9 mouse cellular contexts compared by ENCODE assay signal in genomic region chr13:59834786-59835452, GRCm38 (mm10). TPM values are rescaled to one million over a fixed set of nuclear protein-coding genes. Genes with fewer than 3 reads are reported as not detected.
A peak's percentile ranks its signal among the peaks of the same experiment; 100 is the strongest.
DNase-seq lines count a peak whose midpoint lies in the region; ATAC-seq and TF ChIP-seq lines count a peak whose summit lies in the region.
"Had no signal": no experiment of that assay in that cellular context is flagged by ENCODE, and none has a peak within 500 bp of the region (broad histone marks: within the 10 kb centered on the region; RNA-seq: fewer than 3 reads in every experiment).

No protein-coding gene starts in this region.

- no peak for TF ChIP-seq EP300 in heart, adult 2 months (IDR thresholded peaks at IDR 0.05; ENCODE audit: insufficient read depth, low read depth, low read length)

- no peaks in the 10 kb centered on the region for H3K36me3 ChIP-seq in heart, adult 2 months (ENCODE audit: control insufficient read depth, insufficient read depth, low read length)
- no peaks in the 10 kb centered on the region for H3K36me3 ChIP-seq in G1E (replicated peaks)
- no peaks in the 10 kb centered on the region for H3K36me3 ChIP-seq in heart, embryonic 14.5 days (ENCODE audit: control insufficient read depth, insufficient read depth, low read length)
- H3K36me3 ChIP-seq in liver, embryonic 12.5 days: no peaks in the 10 kb centered on the region

- no peak for TF ChIP-seq CTCF in heart, adult 2 months (IDR thresholded peaks at IDR 0.05)
- TF ChIP-seq CTCF in G1E (IDR thresholded peaks at IDR 0.05; ENCODE audit: low read depth, low read length): no peak

- no peak overlapping the region for H3K9ac ChIP-seq in heart, adult 2 months (ENCODE audit: low read depth, low read length)
- H3K9ac ChIP-seq in heart, embryonic 14.5 days (ENCODE audit: low read length): no peak overlapping the region
- H3K9ac ChIP-seq in liver, embryonic 12.5 days: peak overlapping the region; percentile 12; the same call in 1 of the 2 replicates

- no peak overlapping the region for H3K27ac ChIP-seq in heart, adult 2 months
- peak overlapping the region in 1 of 2 experiments; percentile 0; a peak in 1 of 4 replicates for H3K27ac ChIP-seq in heart, embryonic 14.5 days (replicated peaks in 1 of 2; ENCODE audit: control insufficient read depth in 1 of 2, insufficient read depth in 1 of 2, low read depth in 2 of 2, low read length in 2 of 2)
- H3K27ac ChIP-seq in liver, embryonic 12.5 days: peak overlapping the region; percentile 78

- H3K27me3 ChIP-seq in heart, adult 2 months (ENCODE audit: control insufficient read depth, insufficient read depth, low read length): no peaks in the 10 kb centered on the region
- no peaks in the 10 kb centered on the region for H3K27me3 ChIP-seq in G1E (ENCODE audit: insufficient read depth, low read length)
- H3K27me3 ChIP-seq in heart, embryonic 14.5 days (ENCODE audit: control insufficient read depth, insufficient read depth, low read length): no peaks in the 10 kb centered on the region
- H3K27me3 ChIP-seq in liver, embryonic 12.5 days (replicated peaks): no peaks in the 10 kb centered on the region

- H3K4me1 ChIP-seq in heart, adult 2 months (ENCODE audit: control insufficient read depth, insufficient read depth, low read length): peaks cover 5% of the 10 kb centered on the region
- peaks cover 38% of the 10 kb centered on the region for H3K4me1 ChIP-seq in G1E (ENCODE audit: insufficient read depth, low read depth, low read length)
- H3K4me1 ChIP-seq in heart, embryonic 14.5 days (ENCODE audit: control insufficient read depth in 2 of 2, insufficient read depth in 2 of 2, low read length in 2 of 2): no peaks in the 10 kb centered on the region; a peak in 1 of 4 replicates
- peaks cover 41% of the 10 kb centered on the region for H3K4me1 ChIP-seq in liver, embryonic 12.5 days

- DNase-seq in heart, adult 2 months: peak; percentile 32 to 50
- no peak for DNase-seq in heart, postnatal 36 days
- no peak for DNase-seq in G1E (ENCODE audit: low spot score)
- DNase-seq in right cerebral cortex, postnatal 36 days (ENCODE audit: low spot score in 2 of 2): peak; percentile 59 to 78
- no peak for DNase-seq in c-Kit-positive CD71-positive TER-119-positive erythroid progenitor cells, embryonic 14.5 days (ENCODE audit: low spot score)
- no peak for DNase-seq in spleen, postnatal 14 days (ENCODE audit: low spot score in 2 of 2)

- no peak overlapping the region for H3K4me2 ChIP-seq in heart, embryonic 14.5 days (ENCODE audit: low read length)
- no peak overlapping the region for H3K4me2 ChIP-seq in liver, embryonic 12.5 days

- WGBS in heart, adult 2 months: 50% methylated on average over 4 of the region's 4 CpGs
- WGBS in heart, embryonic 14.5 days: 49% methylated on average over 4 of the region's 4 CpGs
- 60% methylated on average over 4 of the region's 4 CpGs for WGBS in liver, embryonic 12.5 days (ENCODE audit: insufficient replicate concordance)

- intact Hi-C loops in heart, adult 2 months (cut with DNase I): no loop called here
- intact Hi-C loops in heart, postnatal 36 days (cut with DNase I): no loop called here

- ATAC-seq in G1E (ENCODE audit: extremely low read depth, insufficient number of reproducible peaks, low FRiP score, poor library complexity, severe bottlenecking): peak; percentile 54
- ATAC-seq in heart, embryonic 14.5 days (ENCODE audit: insufficient number of reproducible peaks, insufficient read depth, low FRiP score, low read depth): peak; percentile 19; the same call in 1 of the 2 replicates
- ATAC-seq in liver, embryonic 12.5 days: peak; percentile 53

- TF ChIP-seq POLR2A in heart, adult 2 months (IDR thresholded peaks at IDR 0.05; ENCODE audit: insufficient read depth, low read depth, low read length): no peak

- H3K9me3 ChIP-seq in G1E (replicated peaks): no peaks in the 10 kb centered on the region
- H3K9me3 ChIP-seq in heart, embryonic 14.5 days (ENCODE audit: control insufficient read depth, low read length): no peaks in the 10 kb centered on the region
- no peaks in the 10 kb centered on the region for H3K9me3 ChIP-seq in liver, embryonic 12.5 days (replicated peaks)

- no peaks in the 10 kb centered on the region for H3K79me2 ChIP-seq in heart, adult 2 months (replicated peaks; ENCODE audit: control insufficient read depth, insufficient read depth, low read length)

- no peak overlapping the region for H3K4me3 ChIP-seq in heart, adult 2 months
- peak overlapping the region; percentile 38; the same call in 1 of the 2 replicates for H3K4me3 ChIP-seq in G1E (ENCODE audit: low read depth, low read length)
- H3K4me3 ChIP-seq in heart, embryonic 14.5 days (ENCODE audit: control insufficient read depth in 1 of 2, insufficient read depth in 1 of 2, low read depth in 1 of 2, low read length in 2 of 2): no peak overlapping the region
- H3K4me3 ChIP-seq in liver, embryonic 12.5 days: no peak overlapping the region

RNA-seq across cellular contexts. Expression of gene Tut7, which starts 12.0 kb away (rescaled TPM):
- 10 to 100 TPM; 41.6 to 45.1 TPM for total RNA-seq in heart, adult 2 months (2021)
- 10.3 and 16.3 TPM in 2 replicates for polyA plus RNA-seq in heart, adult 2 months (2012; rRNA removed)
- total RNA-seq in heart, postnatal 36 days (2021): 10 to 100 TPM; 44.6 to 45.8 TPM
- total RNA-seq in G1E (2014; fragmentation: Nextera tagmentation) (215 and 232 TPM in 2 replicates), G1E (2017) (166 and 194 TPM in 2 replicates)
- polyA plus RNA-seq in G1E (2012): 59.6 and 66.1 TPM in 2 replicates
- 35.0 and 35.1 TPM in 2 replicates for polyA plus RNA-seq in heart, embryonic 14.5 days (2014; fragmentation: Nextera tagmentation; extraction: Ambion mirVana)
- 66.3 and 74.4 TPM in 2 replicates for polyA plus RNA-seq in liver, embryonic 12.5 days (2016; fragmentation: Nextera tagmentation; extraction: Ambion mirVana)

RNA-seq across cellular contexts. Expression of gene Gm49354, which starts 52.9 kb away (rescaled TPM):
- total RNA-seq in heart, adult 2 months (2021): not detected
- not detected in 2 replicates for polyA plus RNA-seq in heart, adult 2 months (2012; rRNA removed)
- not detected for total RNA-seq in heart, postnatal 36 days (2021)
- not detected in 2 replicates for total RNA-seq in G1E (2014; fragmentation: Nextera tagmentation)
- total RNA-seq in G1E (2017): 16.9 TPM in 1 of 2 replicates, not detected in the other
- polyA plus RNA-seq in G1E (2012): 32.8 and 52.8 TPM in 2 replicates
- not detected in 2 replicates for polyA plus RNA-seq in heart, embryonic 14.5 days (2014; fragmentation: Nextera tagmentation; extraction: Ambion mirVana)
- not detected in 2 replicates for polyA plus RNA-seq in liver, embryonic 12.5 days (2016; fragmentation: Nextera tagmentation; extraction: Ambion mirVana)
- total RNA-seq: gastrocnemius, postnatal 36 days had no signal

Comparison
In these comparisons a context has a peak if more than half of its experiments do, and no peak if none do; other contexts are left out.
1. DNase-seq: peak in heart, adult 2 months (2 of 2) and right cerebral cortex, postnatal 36 days (2 of 2); none in heart, postnatal 36 days (0 of 2), G1E (single experiment), c-Kit-positive CD71-positive TER-119-positive erythroid progenitor cells, embryonic 14.5 days (single experiment) and spleen, postnatal 14 days (0 of 2).
2. RNA of gene Gm49354, which starts 52.9 kb away (polyA plus RNA-seq): 32.8 to 52.8 TPM in G1E; not detected in heart, embryonic 14.5 days, not detected in heart, adult 2 months and not detected in liver, embryonic 12.5 days; every median in the first group is over 10 times any median in the second.
3. Peak in every context shown above with its lines, with median percentiles within 50 percentile points of each other: ATAC-seq.